Mouse (Mus musculus): Measurements from ENCODE around the gene 1700123O20Rik.
A peak's percentile ranks its signal among the peaks of the same experiment; 100 is the strongest.

The 1700123O20Rik gene

DNA sequence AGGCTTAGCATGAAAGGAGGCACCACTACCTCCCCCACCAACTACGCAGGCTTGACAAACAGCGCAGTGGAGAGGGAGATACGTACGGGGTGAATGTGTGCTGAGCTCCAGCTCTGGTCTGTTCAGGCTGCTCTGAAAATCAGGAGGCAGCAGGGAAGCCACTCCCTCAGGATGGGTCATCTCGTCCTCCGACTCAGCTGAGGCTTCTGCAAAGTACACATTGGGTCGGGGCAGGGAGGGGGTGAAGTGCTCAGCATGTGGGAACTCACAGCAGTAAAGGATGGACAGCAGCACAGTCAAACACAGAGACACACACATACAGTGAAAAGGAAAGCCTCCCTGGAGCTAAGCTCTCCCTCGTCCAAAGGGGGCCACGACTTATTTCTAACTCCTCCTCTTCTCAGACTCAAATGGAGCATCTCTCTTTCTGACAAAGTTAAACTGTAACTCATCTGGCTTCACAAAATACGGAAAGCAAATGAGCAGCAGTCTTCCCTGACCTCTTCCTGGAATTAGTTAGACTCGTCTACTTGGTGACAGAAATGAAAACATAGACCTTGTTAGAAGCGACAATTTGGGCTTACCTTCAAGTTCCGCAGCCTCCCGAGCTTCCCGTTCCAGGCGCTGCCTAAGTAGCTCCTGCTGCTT lies 7.2 kb upstream of the 1700123O20Rik start:
- DNase-seq (ENCODE audit: low spot score): peak; percentile 83

- DNase-seq (ENCODE audit: low spot score): no peak
Observed at GRCm38 (mm10) chr14:54682396-54682795, 3.6 kb upstream of the 1700123O20Rik start.

- DNase-seq (ENCODE audit: low spot score): no peak
Observed at GRCm38 (mm10) chr14:54685471-54685870, 545 bp upstream of the 1700123O20Rik start.

GRCm38 (mm10) chr14:54686522-54687143 lies 617 bp downstream of the 1700123O20Rik start, which contains the start of gene Acin1:
TSS of gene Acin1 (minus strand) at chr14:54686931.
- peak; percentile 100 for DNase-seq (ENCODE audit: low spot score)

GRCm38 (mm10) chr14:54687251-54687650 lies 1.2 kb downstream of the 1700123O20Rik start:
- DNase-seq (ENCODE audit: low spot score): no peak

GRCm38 (mm10) chr14:54695042-54695441 lies 9.0 kb downstream of the 1700123O20Rik start:
- DNase-seq (ENCODE audit: low spot score): peak; percentile 76

DNA sequence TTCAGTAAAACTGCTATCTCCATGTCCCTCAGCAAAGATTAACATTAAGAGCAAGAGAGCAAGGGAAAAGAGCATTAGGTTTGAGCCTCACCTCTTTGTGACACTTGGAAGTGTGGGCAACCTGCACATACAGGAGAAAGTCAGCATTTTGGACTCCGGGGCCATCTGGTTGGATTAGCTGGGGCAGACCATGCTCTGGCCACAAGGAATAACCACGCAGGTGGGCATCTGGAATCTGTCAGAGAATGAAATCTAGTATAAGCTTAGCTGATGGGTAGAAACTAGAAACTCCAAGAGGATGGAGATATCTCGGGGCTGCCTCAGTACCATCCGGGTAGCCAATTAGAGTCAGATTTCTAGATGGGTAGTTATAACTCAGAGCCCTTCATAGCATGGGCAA lies 10.7 kb downstream of the 1700123O20Rik start:
- no peak for DNase-seq (ENCODE audit: low spot score)

DNA sequence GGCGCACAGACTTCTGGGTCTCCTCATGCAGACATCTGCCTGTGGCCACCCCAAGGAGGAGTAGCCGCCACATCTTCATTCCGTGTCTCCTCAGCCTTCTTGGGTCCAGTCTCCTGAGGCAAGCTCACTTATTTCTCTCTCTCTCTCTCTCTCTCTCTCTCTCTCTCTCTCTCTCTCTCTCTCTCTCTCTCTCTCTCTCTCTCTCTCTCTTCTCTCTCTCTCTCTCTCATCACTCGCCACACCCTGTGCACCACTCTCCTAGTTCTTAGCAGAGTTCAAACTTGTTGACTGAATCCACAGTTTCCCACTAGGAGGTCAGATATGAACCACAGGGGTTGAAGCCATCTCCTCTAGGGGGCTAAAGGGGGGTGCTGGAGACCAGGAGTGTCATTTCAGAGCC lies 12.7 kb downstream of the 1700123O20Rik start, which contains the start of gene Gm29776:
Gene Gm29776 (minus strand): TSS at position 101 of the 400 bp plus-strand sequence.
- no peak for DNase-seq (ENCODE audit: low spot score)

DNA sequence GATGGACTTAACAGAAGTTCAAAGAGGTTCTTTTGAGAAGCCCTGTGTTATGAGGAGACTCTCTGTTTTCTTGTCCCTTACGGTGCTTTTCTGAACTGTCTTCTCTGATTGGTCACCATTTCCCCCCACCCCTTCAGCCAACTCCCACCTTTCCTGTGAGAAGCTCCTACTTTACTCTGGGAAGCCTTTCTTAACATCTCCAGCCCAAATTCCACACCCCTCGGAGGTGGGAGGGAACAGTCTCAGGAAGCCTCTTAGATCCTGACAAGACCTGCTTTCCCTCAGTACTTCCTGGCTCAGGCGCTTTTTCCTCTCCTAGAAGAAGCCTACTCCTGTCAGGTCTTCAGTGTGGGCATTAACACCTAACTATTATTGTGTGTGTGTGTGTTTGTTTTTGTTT lies 13.6 kb downstream of the 1700123O20Rik start:
- no peak for DNase-seq (ENCODE audit: low spot score)

DNA sequence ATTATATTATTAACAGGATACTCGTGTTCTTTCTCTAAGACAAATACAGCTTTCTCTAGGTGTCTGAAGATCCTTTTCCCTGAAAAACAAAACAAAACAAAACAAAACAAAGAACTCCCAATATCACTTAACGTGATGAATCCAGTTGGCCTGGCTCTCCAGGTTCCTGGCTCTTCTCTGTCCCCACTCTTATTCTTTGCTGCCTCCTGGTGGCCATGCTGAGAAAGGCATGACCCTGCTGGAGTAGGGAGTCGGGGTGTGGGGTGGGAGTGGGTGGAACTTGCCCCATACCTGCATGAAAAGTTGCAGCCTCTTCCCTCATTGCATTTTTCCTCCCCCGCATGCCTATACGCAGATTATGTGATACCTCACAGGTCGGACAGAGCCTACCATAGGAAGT lies 15.3 kb downstream of the 1700123O20Rik start:
- DNase-seq (ENCODE audit: low spot score): peak; percentile 67

- no peak for DNase-seq (ENCODE audit: low spot score)
Observed at GRCm38 (mm10) chr14:54703207-54703606, 17.2 kb downstream of the 1700123O20Rik start.

DNA sequence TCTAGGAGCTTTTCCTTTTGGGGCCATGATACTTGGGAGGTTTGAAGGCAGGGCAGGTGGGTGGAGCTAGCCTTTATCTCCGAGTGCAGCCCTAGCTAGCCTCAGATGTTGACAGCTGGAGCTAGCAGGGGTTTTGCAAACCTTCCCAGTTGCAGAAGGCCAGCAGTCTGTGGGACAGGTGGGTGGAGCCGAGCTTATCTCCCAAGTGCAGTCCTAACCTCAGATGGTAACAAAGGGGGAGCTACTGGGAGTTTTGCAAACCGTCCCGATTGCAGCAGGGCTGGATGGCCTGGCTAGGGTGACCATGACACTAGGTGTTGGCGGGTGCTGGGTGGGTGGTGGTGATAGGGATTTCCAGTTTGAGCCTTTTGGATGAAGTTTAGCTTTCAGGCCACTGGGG lies 19.8 kb downstream of the 1700123O20Rik start:
- DNase-seq (ENCODE audit: low spot score): peak; percentile 58

GRCm38 (mm10) chr14:54706589-54707320 lies 20.7 kb downstream of the 1700123O20Rik start:
- no peak for DNase-seq (ENCODE audit: low spot score)

DNA sequence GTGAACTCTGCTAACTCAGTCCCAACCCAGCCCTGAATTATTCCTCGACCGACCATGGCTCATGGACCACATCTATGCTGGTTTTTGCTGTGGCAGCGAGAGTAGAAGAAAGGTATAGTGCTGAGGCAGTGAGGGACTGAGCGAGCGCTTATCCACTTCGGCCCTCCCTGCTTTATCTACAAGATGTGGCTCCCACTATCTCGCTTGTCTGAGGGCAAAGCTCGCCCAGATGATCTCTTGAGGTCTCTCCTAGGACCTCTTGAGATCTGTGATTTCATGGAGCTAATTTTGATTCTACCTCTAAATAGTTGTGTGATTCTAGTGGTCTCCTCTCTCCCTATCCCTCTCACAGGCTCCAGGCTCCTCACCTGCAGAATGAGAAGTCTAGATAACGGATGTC lies 23.0 kb downstream of the 1700123O20Rik start:
- DNase-seq (ENCODE audit: low spot score): no peak

- no peak for DNase-seq (ENCODE audit: low spot score)
Observed at GRCm38 (mm10) chr14:54712074-54712473, 26.1 kb downstream of the 1700123O20Rik start, which contains the start of gene Cebpe. TSS of gene Cebpe (minus strand) at chr14:54712174.

DNA sequence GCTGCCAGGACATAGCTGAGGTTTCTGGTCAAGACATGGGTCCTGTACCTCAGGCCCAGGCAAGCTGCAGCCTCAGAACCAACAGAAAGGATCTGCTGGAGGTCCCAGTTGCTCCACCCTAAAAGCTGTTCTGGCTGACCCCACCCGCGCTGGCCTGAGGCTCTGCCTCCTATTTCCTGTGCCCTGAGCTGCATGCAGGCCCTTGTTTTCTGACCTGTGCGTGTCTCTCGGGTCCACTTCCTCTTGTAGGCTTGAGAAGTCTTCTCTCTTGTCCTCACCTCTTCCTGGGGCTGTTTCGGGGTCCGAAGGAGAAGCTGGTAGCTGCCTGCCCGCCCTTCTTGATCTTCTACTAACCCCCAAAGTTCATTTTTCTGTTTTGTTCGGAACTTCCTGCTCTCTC lies 26.8 kb downstream of the 1700123O20Rik start:
- DNase-seq (ENCODE audit: low spot score): no peak

DNA sequence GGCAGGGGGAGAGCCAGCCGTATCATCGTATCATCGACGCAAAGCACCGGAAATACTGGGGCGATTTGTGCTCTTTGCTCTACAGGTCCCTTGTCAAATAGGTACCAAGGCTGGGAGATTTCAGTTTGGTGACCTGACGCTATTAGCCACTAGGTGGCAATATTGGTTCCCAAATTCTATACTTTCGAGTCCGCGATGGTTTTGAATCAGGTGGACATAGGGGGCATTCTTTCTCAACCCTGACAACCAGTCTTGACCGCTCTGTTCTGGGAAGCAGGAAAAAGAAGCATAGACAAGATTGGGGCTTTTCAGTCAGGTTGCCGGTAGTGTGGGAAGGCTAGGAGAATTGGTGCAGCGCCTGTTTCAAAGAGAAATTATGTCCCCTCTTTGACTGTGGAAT lies 28.1 kb downstream of the 1700123O20Rik start:
- peak; percentile 80 for DNase-seq (ENCODE audit: low spot score)

DNA sequence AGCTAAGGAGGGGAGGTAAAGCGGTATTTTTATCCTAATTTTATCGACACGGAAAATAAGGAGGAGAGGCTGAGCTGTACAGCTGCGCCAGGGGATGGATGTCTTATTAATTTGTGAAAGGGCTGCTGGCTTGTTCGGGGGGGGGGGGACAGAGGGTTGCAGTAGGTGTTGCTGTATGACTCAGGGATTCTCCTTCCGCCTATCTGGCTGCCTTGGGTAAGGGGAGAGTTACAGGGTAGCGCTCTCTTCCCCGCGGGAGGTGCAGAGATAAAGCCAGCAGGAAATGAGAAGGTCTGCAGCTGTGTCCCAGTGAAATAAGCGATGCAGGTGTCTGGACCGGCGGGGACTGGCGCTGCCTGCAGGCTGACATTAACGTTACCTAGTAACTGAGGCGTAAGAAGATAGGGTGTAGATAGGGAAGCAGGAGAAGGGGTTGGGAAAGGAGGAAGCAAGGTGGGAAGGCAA lies 28.6 kb downstream of the 1700123O20Rik start:
- peak; percentile 48 for DNase-seq (ENCODE audit: low spot score)

- DNase-seq (ENCODE audit: low spot score): no peak
Observed at GRCm38 (mm10) chr14:54715402-54715801, 29.4 kb downstream of the 1700123O20Rik start.

- DNase-seq (ENCODE audit: low spot score): no peak
Observed at GRCm38 (mm10) chr14:54720041-54720440, 34.0 kb downstream of the 1700123O20Rik start.

DNA sequence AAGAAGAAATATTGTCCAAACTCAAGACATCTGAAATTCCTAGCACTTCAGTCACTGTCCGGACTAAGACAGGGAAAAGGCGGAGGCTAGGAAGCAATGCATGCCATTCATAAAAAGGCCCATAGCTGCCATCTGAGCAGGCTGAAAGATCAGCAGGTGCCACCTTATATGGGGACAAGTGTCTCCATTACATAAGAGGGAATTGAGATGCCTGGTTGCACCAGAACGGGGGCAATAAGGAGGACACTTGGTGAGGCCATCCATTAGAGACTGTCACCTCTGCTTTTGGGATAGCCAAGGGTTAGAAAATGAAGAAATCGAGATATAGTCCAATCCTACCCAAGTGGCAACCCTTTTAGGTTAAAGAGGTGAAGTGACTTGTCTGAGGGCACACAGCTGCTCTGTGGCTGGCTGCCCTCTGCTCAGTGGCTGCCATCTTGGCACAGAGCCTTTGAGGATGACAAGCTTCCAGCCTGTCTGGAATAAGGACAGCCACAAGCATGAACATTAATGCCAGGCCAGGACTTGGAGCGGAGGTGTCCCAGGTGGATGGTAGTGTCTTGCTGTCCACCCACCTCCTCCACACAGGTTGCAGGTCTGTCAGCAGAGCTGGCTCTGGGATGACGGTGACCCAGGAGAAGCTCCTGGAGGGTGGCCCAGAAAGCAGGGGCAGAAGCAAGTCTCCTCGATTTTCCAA lies 34.8 kb downstream of the 1700123O20Rik start:
- no peak for DNase-seq (ENCODE audit: low spot score)

GRCm38 (mm10) chr14:54721711-54722110 lies 35.7 kb downstream of the 1700123O20Rik start:
- DNase-seq (ENCODE audit: low spot score): no peak
